Mouse (Mus musculus) urinary bladder, adult 2 months (tissue): Measurements from ENCODE around the gene Trpc4ap. TPM values are rescaled to one million over a fixed set of nuclear protein-coding genes. Genes with fewer than 3 reads are reported as not detected.

Experiments used
- DNase-seq: peaks from one replicate; pipeline ENCODE4 v3.0.0; 2022; ENCODE audit warnings: low spot score
- polyA plus RNA-seq: library from polyadenylated mRNA; depleted of rRNA; stranded (reverse); fragments of >200 nt; gene quantifications from 2 replicates; pipeline ENCODE4 v1.2.3, GENCODE M21; 2012

Gene Trpc4ap
- polyA plus RNA-seq, 1 experiment = 86.9 TPM

DNA sequence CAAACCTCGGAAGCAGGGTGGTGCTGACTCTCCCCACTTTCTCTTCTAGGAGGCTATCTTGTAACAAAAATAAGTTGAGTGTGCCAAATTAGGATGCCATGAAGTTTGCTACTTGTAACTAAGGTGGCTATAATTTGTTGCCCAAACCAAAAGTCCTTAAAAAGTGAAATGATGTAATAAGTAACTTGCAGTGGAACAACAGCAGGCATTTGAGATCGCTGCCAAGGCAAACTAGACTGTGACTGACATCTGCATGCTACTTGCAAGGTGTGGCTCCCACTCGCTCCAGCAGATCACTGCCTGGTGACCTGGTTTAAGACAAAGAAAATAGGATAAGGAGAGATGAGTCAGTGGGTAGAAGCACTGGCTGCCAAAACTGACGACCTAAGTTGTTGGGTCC, 952 bp upstream of the Trpc4ap start:
- no peak for DNase-seq

DNA sequence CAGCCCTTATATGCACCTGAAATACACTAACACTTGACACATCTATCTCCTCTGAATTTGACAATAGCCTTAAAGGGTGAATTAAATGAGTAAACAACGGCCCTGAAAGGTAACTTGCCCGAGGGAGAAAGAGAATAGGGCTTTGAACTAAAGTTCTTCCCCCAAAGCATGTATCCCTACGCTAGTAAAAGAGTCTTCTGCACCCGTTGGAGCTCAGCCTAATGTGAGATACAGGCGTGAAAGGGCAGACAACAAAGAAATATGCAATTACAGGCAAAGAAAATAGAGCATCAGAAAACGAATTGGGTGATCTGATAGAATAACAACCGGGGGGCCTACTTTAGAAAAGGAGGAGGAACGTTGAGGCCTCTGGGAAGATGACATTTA, 855 bp downstream of the Trpc4ap start:
- no peak for DNase-seq

DNA sequence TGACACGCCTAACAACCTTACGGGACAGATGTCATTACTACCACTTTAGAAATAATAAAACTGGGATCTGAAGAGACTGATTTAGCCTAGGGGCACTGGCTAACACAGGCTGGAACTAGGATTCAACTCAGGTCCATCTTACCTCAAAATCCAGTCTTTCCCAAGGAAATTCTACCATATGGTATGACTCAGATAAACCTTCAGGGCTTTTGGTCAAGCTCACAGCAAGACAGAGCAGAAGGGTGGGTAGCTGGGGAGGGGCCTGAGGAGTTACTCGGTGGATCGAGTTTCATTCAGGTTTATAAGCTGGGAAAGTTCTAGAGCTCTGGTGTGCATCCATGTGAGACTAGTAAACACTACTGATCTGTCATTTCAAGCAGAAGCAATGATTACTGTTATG, 3.0 kb downstream of the Trpc4ap start:
- DNase-seq = no peak

DNA sequence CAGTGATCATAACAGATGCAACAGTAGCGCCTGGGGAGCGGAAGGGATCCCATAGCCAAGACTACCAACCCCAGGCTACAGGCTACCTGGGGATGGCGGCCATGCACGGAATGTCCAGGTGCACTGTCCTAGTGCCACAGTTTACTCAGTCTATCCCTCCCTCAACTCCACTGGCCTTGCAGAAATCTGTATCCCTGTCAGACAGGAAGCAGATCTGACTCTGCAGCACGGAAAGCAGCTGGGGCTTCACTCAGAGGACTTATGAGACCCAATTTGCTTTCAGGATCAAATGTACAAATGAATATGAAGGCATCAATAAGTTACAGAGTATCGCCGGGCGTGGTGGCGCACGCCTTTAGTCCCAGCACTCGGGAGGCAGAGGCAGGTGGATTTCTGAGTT, 4.4 kb downstream of the Trpc4ap start:
- no peak for DNase-seq

DNA sequence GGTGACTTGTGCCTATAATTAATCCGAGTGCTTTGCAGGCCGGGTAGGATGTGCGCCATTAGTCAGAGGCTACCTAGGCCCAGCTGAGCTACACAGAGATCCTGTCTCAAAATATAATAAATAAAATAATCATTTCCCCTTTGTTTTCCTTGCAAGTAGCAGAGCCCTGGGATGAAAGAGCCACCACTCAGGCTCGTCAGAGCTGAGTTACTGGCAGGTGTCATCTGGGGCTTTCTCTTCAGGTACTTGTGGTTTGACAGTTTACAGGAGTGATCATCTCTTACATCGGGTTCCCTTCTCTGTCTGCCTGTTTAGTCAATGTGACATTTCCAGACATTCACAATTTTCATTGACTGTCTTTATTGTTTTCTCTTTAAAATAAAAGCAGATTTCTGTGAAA, 5.6 kb downstream of the Trpc4ap start:
- DNase-seq = no peak

DNA sequence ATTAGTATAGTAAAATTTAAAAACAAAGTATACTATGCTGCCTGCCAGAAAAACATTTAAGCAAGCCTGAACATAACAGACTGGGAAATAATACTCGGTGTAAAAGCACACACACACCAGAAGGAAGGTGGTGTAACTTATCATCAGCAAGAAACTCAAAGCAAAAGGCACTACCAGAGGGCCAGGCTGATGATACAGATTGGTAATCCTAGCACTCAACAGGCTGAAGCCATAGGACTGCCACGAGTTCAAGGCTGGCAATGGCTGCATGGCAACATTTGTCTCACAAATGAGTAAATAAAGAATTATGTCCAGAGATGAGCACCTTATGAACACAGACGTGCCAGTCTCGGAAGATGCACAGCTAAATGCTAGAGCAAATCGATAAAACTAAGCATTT, 8.4 kb downstream of the Trpc4ap start:
- DNase-seq = no peak

DNA sequence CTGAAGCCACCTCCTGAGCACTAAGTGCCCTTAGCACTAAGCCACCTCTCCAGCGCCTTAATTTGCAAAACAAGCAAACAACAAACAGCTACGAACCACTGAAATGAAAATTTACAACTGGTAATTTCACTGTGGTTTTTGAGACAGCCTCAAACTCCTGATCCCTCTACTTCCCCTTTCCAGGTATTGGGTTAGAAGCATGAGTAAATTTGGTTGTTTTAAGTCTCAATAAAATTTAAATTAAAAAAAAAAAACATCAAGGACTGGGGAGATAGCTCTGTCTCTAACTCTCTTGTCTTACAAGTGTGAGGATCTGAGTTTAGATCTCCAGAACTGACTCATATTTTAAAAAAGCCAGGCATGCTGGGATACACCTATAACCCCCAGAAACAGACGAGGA, 9.0 kb downstream of the Trpc4ap start:
- DNase-seq = no peak

DNA sequence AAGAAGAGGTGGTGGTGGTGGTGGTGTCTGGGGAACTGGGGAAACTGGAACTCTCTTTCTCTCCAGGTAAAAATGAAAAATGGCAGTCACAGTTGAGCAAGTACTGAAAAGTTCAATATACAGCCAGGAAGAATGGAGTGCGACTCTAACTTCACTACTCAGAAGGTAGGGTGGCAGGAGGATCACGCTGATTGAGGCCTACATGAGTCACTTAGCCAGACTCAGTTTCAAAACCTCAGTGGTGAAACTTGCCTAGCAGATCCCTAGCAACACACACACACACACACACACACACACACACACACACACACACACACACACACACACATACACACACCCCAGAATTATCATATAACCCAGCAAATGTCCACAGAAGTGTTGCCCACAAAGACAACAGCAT, 10.3 kb downstream of the Trpc4ap start:
- DNase-seq = no peak

DNA sequence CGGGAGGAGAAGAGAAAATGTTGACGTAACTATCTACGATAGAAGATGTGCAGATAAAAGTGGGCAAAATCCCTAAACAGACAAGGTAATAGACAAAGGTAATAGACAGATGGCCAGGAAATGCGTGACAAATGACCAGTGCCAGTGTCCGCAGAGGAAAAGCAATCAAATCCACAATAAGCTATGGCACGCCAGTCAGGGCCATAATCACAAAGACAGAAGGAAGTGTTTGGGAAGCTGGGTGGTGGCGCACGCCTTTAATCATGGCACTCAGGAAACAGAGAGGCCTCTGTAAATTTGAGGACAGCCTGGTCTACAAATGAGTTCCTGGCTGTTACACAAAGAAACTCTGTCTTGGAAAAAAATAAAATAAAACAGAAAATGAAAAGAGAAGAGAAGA, 11.0 kb downstream of the Trpc4ap start:
- no peak for DNase-seq

DNA sequence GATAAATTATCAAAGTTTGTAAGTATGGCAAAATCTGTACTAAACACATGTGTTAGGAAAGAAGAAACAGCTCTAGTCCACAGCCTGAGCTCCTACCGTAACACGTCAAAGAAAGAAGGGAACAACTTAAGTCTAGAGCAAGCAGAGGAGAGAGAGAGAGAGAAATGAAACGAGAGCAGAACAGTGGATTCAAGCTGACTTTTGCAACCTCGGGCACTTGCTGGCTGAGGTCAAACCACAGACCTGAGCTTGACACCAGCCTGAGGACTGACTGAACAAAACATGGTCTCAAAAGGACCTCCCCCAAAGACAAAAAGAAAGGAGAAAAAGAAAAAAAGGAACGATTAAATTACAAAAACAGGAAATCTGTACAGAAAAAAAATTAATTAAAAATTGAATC, 11.6 kb downstream of the Trpc4ap start:
- DNase-seq = no peak

DNA sequence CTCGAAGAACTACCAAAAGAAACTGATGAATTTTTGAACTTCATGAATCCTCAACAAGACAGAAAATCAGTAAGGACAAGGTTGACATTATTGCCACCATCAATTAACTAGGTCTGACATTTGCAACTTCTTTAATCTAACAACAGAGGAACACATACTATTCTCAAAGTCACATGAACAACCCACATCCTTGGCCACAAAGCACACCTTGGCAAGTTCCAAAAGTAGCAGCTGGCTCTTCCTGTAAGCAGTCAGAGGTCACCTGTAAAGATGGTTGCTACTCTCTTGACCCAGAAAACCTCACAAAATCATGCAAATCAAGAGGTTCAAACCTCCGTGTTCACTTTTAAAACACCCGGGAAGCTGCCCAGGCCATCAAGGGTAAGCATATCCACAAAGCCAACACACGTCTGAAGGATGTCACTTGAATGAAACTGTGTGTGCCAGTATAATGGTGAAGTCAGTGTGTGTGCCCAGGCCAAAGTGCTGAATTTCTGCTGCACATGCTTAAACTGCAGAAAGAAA, 12.5 kb downstream of the Trpc4ap start:
- no peak for DNase-seq

DNA sequence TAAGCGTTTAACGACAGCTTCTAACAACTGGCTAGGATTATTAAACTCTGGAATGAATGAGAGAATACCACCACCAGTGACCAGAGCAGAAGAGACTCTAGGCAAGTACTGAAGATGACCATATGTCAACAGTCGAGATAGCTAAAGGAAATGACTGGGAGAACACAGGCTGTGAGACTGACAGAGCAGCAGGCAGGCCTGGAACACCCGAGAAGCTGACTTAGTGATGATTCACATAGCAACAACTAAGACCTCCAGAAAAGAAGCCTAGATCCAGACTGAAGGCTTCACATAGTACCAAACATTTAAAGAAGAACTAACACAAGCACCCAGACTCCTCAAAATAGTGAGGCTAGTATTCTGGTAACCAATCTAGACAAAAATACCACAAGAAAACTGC, 17.1 kb downstream of the Trpc4ap start:
- no peak for DNase-seq

DNA sequence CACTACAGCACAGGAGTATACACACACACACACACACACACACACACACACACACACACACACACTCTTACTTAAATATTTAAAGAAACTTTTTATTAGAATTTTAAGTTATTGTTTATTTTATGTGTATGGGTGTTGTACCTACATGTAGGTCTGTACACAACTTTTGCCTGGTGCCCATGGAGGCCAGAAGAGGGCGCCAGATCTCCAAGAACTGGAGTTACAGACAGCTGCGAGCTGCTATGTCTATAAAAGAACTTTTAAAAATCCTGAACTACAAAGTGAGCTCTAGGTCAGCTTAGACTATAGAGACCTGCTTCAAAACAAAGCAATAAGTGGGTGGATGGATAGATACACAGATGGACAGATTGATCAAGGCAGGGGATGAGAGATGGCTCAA, 18.6 kb downstream of the Trpc4ap start:
- no peak for DNase-seq

DNA sequence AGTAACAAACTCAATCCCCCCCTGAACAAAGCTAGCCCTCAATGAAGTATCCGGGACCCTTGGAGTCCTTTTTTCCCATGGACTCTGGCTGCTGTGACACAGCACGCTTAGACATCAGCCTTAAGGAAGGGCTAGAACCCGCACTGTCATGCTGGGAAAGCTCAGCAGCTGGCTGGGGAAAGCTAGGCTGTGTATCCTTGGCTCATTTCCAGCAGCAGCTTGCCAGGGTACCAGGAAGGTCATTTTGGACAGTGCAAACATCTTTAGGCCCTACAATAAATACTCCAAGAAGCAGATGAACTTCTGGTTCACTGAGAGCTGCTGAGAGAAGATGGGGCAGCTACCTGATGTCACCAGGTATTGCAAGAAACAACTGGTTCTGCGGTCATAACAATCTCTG, 20.9 kb downstream of the Trpc4ap start:
- no peak for DNase-seq

DNA sequence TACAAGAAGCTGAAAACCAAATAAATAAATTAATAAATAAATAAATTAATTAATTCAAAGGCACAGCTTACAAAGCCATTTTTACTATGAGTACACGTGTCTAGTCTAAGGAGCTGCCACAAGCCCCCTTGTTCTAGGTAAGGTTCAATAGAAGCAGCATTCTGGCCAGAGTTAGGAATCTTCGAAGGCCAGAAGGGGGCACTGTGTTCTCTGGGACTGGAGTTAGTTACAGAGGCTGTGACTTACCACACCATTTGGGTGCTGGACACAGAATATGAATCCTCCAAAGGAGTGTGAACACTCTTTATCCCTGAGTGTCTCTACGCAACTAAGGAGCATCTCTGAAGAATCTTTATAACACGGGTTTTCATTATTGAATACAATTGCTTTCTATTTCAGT, 23.7 kb downstream of the Trpc4ap start:
- no peak for DNase-seq

DNA sequence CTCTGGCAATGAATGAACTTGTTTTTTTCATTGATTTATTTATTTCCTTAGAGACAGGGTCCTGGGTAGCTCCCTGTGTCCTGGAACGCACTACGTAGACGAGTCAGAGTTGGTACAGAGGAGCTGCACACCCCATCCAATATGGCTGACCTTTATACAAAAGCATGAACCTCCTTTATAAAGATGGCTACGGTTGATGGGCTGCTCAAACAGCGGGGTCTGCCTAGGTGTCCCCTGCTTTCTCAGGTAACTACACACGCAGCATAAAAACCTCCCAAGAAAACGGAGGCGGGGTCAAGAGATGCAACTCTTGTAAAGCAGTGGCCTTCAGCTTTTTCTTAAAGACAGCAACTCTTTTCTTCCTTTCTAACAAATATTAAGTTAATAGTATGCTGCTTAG, 24.3 kb downstream of the Trpc4ap start:
- no peak for DNase-seq

DNA sequence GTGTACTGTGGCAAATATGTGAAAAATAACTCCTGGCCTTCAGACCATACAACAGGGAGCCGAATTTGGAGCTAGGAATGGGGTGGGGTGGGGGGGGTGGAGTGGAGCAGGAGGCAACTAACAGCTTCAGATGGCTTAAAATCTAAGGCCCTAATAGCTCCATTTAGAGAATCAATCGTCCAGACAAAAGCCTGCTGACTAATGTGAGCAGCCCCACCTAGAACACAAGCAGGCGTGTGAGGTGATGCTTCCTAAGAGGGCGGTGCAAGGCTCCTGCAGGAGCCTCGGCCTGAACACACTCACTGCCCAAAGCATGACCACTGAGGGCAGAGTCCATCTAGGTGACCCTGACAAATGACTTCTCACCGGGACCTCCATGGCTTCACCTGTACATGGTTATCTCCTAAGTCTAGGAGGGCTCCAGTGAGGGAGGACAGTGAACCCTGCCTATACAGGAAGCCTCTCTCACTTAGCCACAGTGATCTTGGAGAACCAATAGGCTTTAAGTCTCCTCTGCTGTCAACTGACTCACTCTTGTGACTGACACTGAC, 28.2 kb downstream of the Trpc4ap start:
- no peak for DNase-seq

DNA sequence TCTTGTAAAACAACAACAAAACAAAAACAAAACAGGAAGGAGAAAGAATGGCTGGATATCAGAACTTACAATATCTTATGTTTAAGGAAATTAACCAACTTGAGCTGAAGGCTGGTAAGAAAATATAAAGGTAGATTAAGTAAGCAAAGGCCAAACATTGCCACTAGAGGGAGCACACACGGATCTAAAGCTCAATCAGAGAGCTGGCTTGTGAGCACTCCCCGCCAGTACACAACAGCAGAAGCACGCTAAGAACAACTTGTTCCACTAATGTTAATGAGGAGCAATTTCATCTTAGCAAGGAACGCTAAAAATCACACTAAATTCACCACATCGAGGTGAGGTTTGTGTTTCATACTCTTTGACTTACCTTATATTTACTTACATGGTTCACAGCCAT, 29.1 kb downstream of the Trpc4ap start:
- DNase-seq = no peak

DNA sequence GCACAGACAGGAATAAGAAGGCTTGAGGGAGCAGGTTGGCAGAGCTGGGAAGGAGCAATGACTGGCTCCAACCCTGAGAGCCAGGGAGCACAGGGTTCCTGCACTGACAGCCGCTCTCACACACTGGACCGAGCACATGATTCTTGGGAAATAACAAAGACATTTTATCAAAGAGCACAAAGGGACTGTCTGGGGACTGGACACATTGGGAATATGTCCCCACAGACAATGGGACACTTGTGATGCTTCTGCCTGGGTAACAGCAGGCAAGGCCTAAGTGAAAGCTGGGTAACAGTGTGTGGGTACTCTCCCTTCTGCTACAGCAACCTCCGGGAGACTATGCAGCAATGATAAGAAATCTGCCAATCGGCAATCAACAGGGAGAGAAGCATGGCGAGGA, 29.8 kb downstream of the Trpc4ap start:
- DNase-seq = no peak

DNA sequence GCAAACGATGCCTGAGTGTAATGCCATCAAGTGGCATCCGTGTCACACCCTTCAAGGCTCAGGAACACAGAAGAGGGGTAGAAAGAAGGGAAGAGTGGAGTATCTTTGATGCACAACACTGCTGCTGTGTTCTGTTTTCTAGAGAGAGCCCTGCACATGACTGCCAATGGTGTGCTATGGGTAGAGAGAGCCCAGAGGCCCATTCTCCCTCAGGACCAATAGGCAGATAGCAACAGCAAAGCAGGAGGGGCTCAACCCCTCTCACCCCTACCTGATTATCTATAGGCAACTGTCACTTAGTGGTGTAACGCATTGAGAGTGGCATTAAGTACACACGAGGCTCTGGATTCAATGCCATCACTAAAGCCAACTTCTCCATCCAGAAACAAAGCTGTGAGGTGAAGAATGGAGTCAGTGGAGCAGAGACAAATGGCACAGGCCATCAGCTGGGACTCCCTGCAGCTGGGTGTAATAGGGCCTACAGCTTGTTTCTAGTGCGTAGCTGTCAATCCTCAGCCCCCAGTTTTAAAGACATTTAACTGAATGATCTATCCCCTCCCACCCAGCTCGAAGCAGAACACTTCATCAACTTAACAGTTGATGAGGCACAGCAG, 36.3 kb downstream of the Trpc4ap start:
- no peak for DNase-seq

DNA sequence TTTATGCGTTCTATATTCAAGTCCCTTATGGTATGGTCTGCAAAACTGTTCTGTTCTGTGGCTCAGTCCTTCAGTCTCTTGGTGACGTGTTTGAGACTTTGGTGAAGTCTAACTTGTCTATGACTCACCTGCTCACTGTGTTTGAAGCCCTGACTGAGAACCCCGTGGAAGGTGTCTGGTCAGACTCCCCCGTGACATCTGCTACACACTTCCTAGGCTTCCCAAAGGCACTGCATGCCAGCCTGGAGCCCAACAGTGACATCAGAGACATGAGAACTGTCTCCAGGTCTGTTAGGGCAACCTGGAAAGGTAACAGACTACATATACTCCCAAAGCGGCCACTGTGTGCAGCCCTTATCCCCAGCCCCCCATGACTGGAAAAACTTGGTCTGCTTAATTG, 39.6 kb downstream of the Trpc4ap start:
- no peak for DNase-seq

DNA sequence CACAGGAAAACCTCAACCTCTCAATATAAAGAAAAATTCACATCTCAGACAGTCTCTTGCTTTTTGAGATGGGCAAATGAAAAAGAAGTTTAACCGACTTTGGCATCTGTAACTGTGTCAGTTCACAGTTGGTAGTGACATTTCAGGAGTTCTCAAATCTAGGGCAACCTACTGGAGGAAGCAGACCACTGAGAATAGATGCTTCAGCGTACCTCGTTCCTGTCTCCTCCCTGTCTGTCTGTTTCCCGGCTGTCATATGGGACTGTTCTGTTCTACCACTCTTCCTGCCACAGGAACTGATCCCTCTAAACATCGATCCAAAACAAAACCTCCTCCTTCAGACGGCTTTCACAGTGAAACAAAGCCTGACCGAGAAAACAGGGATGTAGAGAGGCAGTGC, 46.4 kb downstream of the Trpc4ap start:
- DNase-seq = no peak

DNA sequence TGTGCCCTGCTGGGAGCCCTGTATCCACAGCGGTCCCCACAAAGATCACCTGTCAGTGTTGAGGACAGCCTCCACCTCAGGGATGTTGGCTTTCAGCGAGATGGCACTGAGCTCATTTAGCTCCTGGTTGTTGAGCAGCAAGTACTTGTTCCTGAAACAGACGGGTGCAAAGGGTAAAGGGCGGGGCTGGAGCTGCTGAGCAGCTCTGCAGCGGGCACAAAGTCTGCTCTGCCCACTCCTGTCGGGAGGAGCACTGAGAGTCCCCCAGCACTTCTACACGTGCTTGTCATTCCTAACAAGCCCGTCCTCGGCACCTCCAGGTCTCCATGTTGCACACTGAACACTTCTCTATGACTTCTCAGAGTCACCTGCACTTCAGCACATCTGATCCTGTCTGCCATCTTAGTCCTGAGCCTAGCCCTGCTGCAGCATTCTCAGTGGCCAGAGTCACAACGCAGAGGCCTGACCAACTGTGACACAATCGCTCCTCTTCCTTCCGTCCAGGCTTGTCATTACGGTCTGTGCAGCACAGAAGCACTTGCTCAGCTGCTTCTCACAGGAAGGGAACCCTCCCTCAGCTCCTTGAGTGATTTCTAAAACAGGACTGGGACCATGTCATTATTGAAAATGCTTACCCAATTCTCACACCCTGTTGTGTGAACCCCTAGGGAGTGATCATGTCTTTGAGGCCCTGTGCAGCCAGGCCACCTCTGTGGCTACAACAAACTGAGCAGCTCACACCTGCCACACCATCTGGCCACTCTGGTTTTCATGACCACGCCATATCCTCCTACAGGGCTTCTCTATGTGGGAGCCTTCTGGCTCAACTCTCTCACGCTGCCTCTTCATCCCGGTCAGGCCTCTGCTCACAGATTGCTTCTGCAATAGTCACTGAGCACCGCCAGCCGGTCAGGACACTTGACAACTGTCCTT, 50.4 kb downstream of the Trpc4ap start:
- no peak for DNase-seq
